Mouse (Mus musculus) lung, postnatal 10 days (tissue): ENCODE measurements around the gene 4930404H24Rik.

Experiments used
- DNase-seq: peaks from one replicate; pipeline ENCODE4 v3.0.0; 2021

4930404H24Rik gene

GRCm38 (mm10) chr2:153542936-153543668 is 50.5 kb downstream of the 4930404H24Rik start:
- DNase-seq = no peak
